Mouse (Mus musculus) E14TG2a.4 (cell line): ENCODE measurements around the gene Mettl24.

Experiments used
- CTCF ChIP-seq: conservative IDR thresholded peaks from 2 replicates; pipeline ENCODE4 v1.5.1; 2014; ENCODE audit warnings: low read length
- NANOG ChIP-seq: IDR thresholded peaks from 2 replicates; pipeline ENCODE4 v1.6.1; 2014; ENCODE audit warnings: borderline replicate concordance, low read length, mixed read lengths
- POU5F1 ChIP-seq: IDR thresholded peaks from 2 replicates; pipeline ENCODE4 v1.6.1; 2014; ENCODE audit warnings: low read length, borderline replicate concordance

DNA sequence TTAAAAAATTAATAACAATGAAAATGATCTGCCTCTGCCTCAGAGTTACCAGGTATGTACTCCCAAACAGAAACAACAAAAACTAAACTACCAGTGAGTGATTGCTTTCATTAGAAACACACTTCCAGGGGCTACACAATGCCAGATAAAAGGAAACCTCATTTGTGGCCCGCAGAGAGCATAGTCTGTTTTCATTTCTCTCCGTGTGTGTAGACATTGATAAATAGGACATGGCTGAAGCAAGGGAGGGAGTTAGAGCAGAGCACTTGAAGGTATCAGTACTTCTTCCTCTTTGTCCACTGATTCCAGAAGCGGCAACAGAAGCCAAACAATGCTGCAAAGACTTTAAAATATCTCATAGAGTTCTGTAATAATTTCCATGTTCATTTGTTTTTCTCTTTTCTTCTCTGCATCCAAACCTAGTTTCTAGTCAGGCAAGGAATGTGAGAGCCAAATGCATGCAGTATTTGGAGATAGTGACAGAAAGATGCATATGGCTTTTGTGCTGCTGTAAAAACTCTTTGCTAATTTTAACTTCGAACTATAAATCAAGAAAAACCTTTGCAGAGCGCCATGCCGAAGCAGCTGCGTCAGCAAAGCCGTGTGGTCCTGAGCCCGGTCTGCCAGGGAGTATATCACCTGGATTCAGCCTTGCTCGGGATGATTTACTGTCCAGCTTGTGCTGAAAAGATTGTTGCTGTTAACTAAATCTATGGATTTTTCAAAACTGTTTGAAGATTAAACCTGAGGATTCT, 67.4 kb downstream of the Mettl24 start:
- TF ChIP-seq CTCF, result no peak
- no peak for TF ChIP-seq POU5F1
- no peak for TF ChIP-seq NANOG
